Mouse (Mus musculus) embryonic facial prominence, embryonic 13.5 days (tissue): ENCODE data around the gene Dgkg. TPM values are rescaled to one million over a fixed set of nuclear protein-coding genes. Genes with fewer than 3 reads are reported as not detected.

Experiments used
- ATAC-seq: fragments of 200-750 bp; cut with Nextera tagmentation; 2 replicates; pipeline ENCODE4 v1.8.0; 2017; ENCODE audit warnings: low read depth; ENCODE audit not compliant: insufficient number of reproducible peaks, insufficient read depth, low FRiP score, low TSS enrichment
- H3K27ac ChIP-seq: fragments of 300-500 bp; sonication (generic); 2 replicates; pipeline ENCODE4 v1.5.1; 2015; ENCODE audit warnings: moderate library complexity, mild to moderate bottlenecking, inconsistent platforms
- H3K27me3 ChIP-seq: fragments of 300-500 bp; sonication (generic); 2 replicates; pipeline ENCODE4 v1.6.1; 2015; ENCODE audit warnings: mild to moderate bottlenecking, inconsistent platforms
- H3K36me3 ChIP-seq: fragments of 300-500 bp; sonication (generic); 2 replicates; pipeline ENCODE4 v1.6.1; 2015; ENCODE audit warnings: mild to moderate bottlenecking, inconsistent platforms
- H3K4me1 ChIP-seq: fragments of 300-500 bp; sonication (generic); 2 replicates; pipeline ENCODE4 v1.6.1; 2015; ENCODE audit warnings: inconsistent platforms
- H3K4me2 ChIP-seq: fragments of 300-500 bp; sonication (generic); 2 replicates; pipeline ENCODE4 v1.6.1; 2015; ENCODE audit warnings: moderate library complexity, mild to moderate bottlenecking, inconsistent platforms
- H3K4me3 ChIP-seq: fragments of 300-500 bp; sonication (generic); 2 replicates; pipeline ENCODE4 v1.5.1; 2015; ENCODE audit warnings: mild to moderate bottlenecking, inconsistent platforms
- H3K9ac ChIP-seq: fragments of 300-500 bp; sonication (generic); 2 replicates; pipeline ENCODE4 v1.6.1; 2015; ENCODE audit warnings: mild to moderate bottlenecking, inconsistent platforms
- H3K9me3 ChIP-seq: fragments of 300-500 bp; sonication (generic); 2 replicates; pipeline ENCODE4 v1.6.1; 2016; ENCODE audit warnings: inconsistent platforms
- WGBS: fragments of 180-500 bp; shearing (Covaris S2); methylation state at CpG from one replicate; pipeline ENCODE4 v1.1.7; 2015; ENCODE audit warnings: mixed read lengths; 5-methylcytosine and 5-hydroxymethylcytosine counted together
- polyA plus RNA-seq: library from polyadenylated mRNA; unstranded; fragments of >200 nt; fragmentation: Nextera tagmentation; extraction: Ambion mirVana; gene quantifications from 2 replicates; pipeline ENCODE4 v1.2.1, GENCODE M21; 2015

Dgkg gene
- polyA plus RNA-seq, 1 experiment from 2014 or later: 0.13 TPM

- no peak for ATAC-seq
- H3K9me3 ChIP-seq: no peaks in the 10 kb centered on the region
- H3K9ac ChIP-seq: no peak overlapping the region
- H3K27ac ChIP-seq: no peak overlapping the region
- WGBS: 72% methylated on average over 6 of the region's 6 CpGs
- H3K36me3 ChIP-seq: no peaks in the 10 kb centered on the region
- H3K4me3 ChIP-seq: no peak overlapping the region
- H3K27me3 ChIP-seq: no peaks in the 10 kb centered on the region
- no peaks in the 10 kb centered on the region for H3K4me1 ChIP-seq
- H3K4me2 ChIP-seq: no peak overlapping the region
Observed at GRCm38 (mm10) chr16:22539275-22539674, 117.7 kb downstream of the Dgkg start.

- H3K9me3 ChIP-seq: no peaks in the 10 kb centered on the region
- H3K4me3 ChIP-seq: no peak overlapping the region
- H3K36me3 ChIP-seq: no peaks in the 10 kb centered on the region
- no peak overlapping the region for H3K9ac ChIP-seq
- no peaks in the 10 kb centered on the region for H3K27me3 ChIP-seq
- no peak for ATAC-seq
- no peak overlapping the region for H3K27ac ChIP-seq
- H3K4me1 ChIP-seq: no peaks in the 10 kb centered on the region
- 72% methylated on average over 8 of the region's 8 CpGs for WGBS
- no peak overlapping the region for H3K4me2 ChIP-seq
Observed at GRCm38 (mm10) chr16:22536581-22537160, 120.3 kb downstream of the Dgkg start.

GRCm38 (mm10) chr16:22533087-22533486 is 123.9 kb downstream of the Dgkg start:
- H3K36me3 ChIP-seq: no peaks in the 10 kb centered on the region
- no peaks in the 10 kb centered on the region for H3K4me1 ChIP-seq
- ATAC-seq: no peak
- no peaks in the 10 kb centered on the region for H3K9me3 ChIP-seq
- H3K4me3 ChIP-seq: no peak overlapping the region
- no peak overlapping the region for H3K27ac ChIP-seq
- no peak overlapping the region for H3K9ac ChIP-seq
- no peaks in the 10 kb centered on the region for H3K27me3 ChIP-seq
- 91% methylated on average over 3 of the region's 3 CpGs for WGBS
- no peak overlapping the region for H3K4me2 ChIP-seq

- H3K9ac ChIP-seq: no peak overlapping the region
- WGBS: 89% methylated on average over 6 of the region's 6 CpGs
Observed at GRCm38 (mm10) chr16:22531834-22532233, 125.2 kb downstream of the Dgkg start.

GRCm38 (mm10) chr16:22531041-22531440 is 126.0 kb downstream of the Dgkg start:
- H3K36me3 ChIP-seq: no peaks in the 10 kb centered on the region
- no peak overlapping the region for H3K27ac ChIP-seq
- no peak overlapping the region for H3K4me2 ChIP-seq
- no peak for ATAC-seq
- no peaks in the 10 kb centered on the region for H3K27me3 ChIP-seq
- H3K9ac ChIP-seq: no peak overlapping the region
- 73% methylated on average over 9 of the region's 9 CpGs for WGBS
- no peaks in the 10 kb centered on the region for H3K4me1 ChIP-seq
- H3K4me3 ChIP-seq: no peak overlapping the region
- no peaks in the 10 kb centered on the region for H3K9me3 ChIP-seq

More at GRCm38 (mm10) chr16:22531834-22532233, 125.2 kb downstream of the Dgkg start:
- Histone ChIP-seq H3K9me3 (no peaks in the 10 kb centered on the region), H3K27me3 (no peaks in the 10 kb centered on the region), H3K36me3 (no peaks in the 10 kb centered on the region), H3K27ac (no peak overlapping the region), H3K4me3 (no peak overlapping the region), H3K4me2 (no peak overlapping the region), H3K4me1 (no peaks in the 10 kb centered on the region)
- no peak for ATAC-seq

- ATAC-seq: no peak
- Histone ChIP-seq H3K4me2 (no peak overlapping the region), H3K4me1 (no peaks in the 10 kb centered on the region), H3K9me3 (0 out of 2 replicates have a peak, but pooled peaks cover 6% of the 10 kb centered on the region), H3K4me3 (no peak overlapping the region), H3K27me3 (no peaks in the 10 kb centered on the region), H3K9ac (no peak overlapping the region), H3K36me3 (no peaks in the 10 kb centered on the region), H3K27ac (no peak overlapping the region)
- 46% methylated on average over 5 of the region's 5 CpGs for WGBS
Observed at GRCm38 (mm10) chr16:22527499-22527939, 129.5 kb downstream of the Dgkg start.

- Histone ChIP-seq H3K9ac (no peak overlapping the region), H3K9me3 (0 out of 2 replicates have a peak, but pooled peaks cover 6% of the 10 kb centered on the region), H3K36me3 (no peaks in the 10 kb centered on the region), H3K27me3 (no peaks in the 10 kb centered on the region), H3K4me1 (no peaks in the 10 kb centered on the region), H3K4me3 (no peak overlapping the region), H3K4me2 (no peak overlapping the region), H3K27ac (no peak overlapping the region)
- ATAC-seq: no peak
- 75% methylated on average over 4 of the region's 4 CpGs for WGBS
Observed at GRCm38 (mm10) chr16:22526386-22526785, 130.6 kb downstream of the Dgkg start.

GRCm38 (mm10) chr16:22517431-22518384 is 139.3 kb downstream of the Dgkg start:
- Histone ChIP-seq H3K36me3 (no peaks in the 10 kb centered on the region), H3K27me3 (no peaks in the 10 kb centered on the region), H3K9me3 (no peaks in the 10 kb centered on the region), H3K4me2 (peak overlapping the region; percentile 30; the same call in 1 of the 2 replicates), H3K4me1 (peaks cover 24% of the 10 kb centered on the region), H3K9ac (peak overlapping the region; percentile 23; the same call in 1 of the 2 replicates), H3K4me3 (no peak overlapping the region), H3K27ac (peak overlapping the region; percentile 14; the same call in 1 of the 2 replicates)
- WGBS: 11% methylated on average over 20 of the region's 20 CpGs
- ATAC-seq: peak; percentile 74; the same call in 1 of the 2 replicates

GRCm38 (mm10) chr16:22515476-22515875 is 141.5 kb downstream of the Dgkg start:
- H3K36me3 ChIP-seq: no peaks in the 10 kb centered on the region
- no peak overlapping the region for H3K27ac ChIP-seq
- H3K9me3 ChIP-seq: no peaks in the 10 kb centered on the region
- H3K27me3 ChIP-seq: no peaks in the 10 kb centered on the region
- H3K4me3 ChIP-seq: no peak overlapping the region
- H3K9ac ChIP-seq: no peak overlapping the region
- H3K4me1 ChIP-seq: peaks cover 24% of the 10 kb centered on the region
- no peak overlapping the region for H3K4me2 ChIP-seq
- 6% methylated on average over 5 of the region's 5 CpGs for WGBS
- no peak for ATAC-seq

- Histone ChIP-seq H3K4me3 (no peak overlapping the region), H3K9ac (no peak overlapping the region), H3K4me2 (no peak overlapping the region), H3K4me1 (peaks cover 14% of the 10 kb centered on the region; the same call in 1 of the 2 replicates), H3K9me3 (0 out of 2 replicates have a peak, but pooled peaks cover 3% of the 10 kb centered on the region), H3K27ac (no peak overlapping the region), H3K36me3 (no peaks in the 10 kb centered on the region), H3K27me3 (no peaks in the 10 kb centered on the region)
- WGBS: 60% methylated on average over 9 of the region's 9 CpGs
- no peak for ATAC-seq
Observed at GRCm38 (mm10) chr16:22510861-22511637, 146.0 kb downstream of the Dgkg start.

GRCm38 (mm10) chr16:22508936-22509563 is 148.0 kb downstream of the Dgkg start:
- Histone ChIP-seq H3K4me2 (no peak overlapping the region), H3K4me1 (peaks cover 20% of the 10 kb centered on the region), H3K9ac (no peak overlapping the region), H3K36me3 (no peaks in the 10 kb centered on the region), H3K9me3 (0 out of 2 replicates have a peak, but pooled peaks cover 3% of the 10 kb centered on the region), H3K27me3 (no peaks in the 10 kb centered on the region), H3K27ac (no peak overlapping the region; the same call in 1 of the 2 replicates), H3K4me3 (no peak overlapping the region)
- no peak for ATAC-seq
- WGBS: 77% methylated on average over 5 of the region's 5 CpGs
